8 mouse cellular contexts compared by ENCODE assay signal in genomic region chr5:54073291-54073690, GRCm38 (mm10).
A peak's percentile ranks its signal among the peaks of the same experiment; 100 is the strongest.
DNase-seq lines count a peak whose midpoint lies in the region; ATAC-seq lines count a peak whose summit lies in the region.

No protein-coding gene starts in this region.

- no peak overlapping the region for H3K4me3 ChIP-seq in embryonic facial prominence, embryonic 13.5 days
- no peak overlapping the region for H3K4me3 ChIP-seq in embryonic facial prominence, embryonic 10.5 days

- H3K9me3 ChIP-seq in embryonic facial prominence, embryonic 13.5 days: no peaks in the 10 kb centered on the region
- no peaks in the 10 kb centered on the region for H3K9me3 ChIP-seq in embryonic facial prominence, embryonic 10.5 days

- peak overlapping the region; percentile 33; the same call in 1 of the 2 replicates for H3K27ac ChIP-seq in embryonic facial prominence, embryonic 13.5 days
- no peak overlapping the region for H3K27ac ChIP-seq in embryonic facial prominence, embryonic 10.5 days (replicated peaks)

- ATAC-seq in embryonic facial prominence, embryonic 13.5 days (ENCODE audit: insufficient number of reproducible peaks, insufficient read depth, low FRiP score, low TSS enrichment, low read depth): no peak

- H3K27me3 ChIP-seq in embryonic facial prominence, embryonic 13.5 days: no peaks in the 10 kb centered on the region
- no peaks in the 10 kb centered on the region for H3K27me3 ChIP-seq in embryonic facial prominence, embryonic 10.5 days (replicated peaks; ENCODE audit: low read depth, poor library complexity, severe bottlenecking)

- H3K36me3 ChIP-seq in embryonic facial prominence, embryonic 13.5 days: no peaks in the 10 kb centered on the region
- H3K36me3 ChIP-seq in embryonic facial prominence, embryonic 10.5 days (replicated peaks): no peaks in the 10 kb centered on the region

- H3K4me2 ChIP-seq in embryonic facial prominence, embryonic 13.5 days: no peak overlapping the region

- H3K9ac ChIP-seq in embryonic facial prominence, embryonic 13.5 days: no peak overlapping the region

- H3K4me1 ChIP-seq in embryonic facial prominence, embryonic 13.5 days: peaks cover 7% of the 10 kb centered on the region
- H3K4me1 ChIP-seq in embryonic facial prominence, embryonic 10.5 days: no peaks in the 10 kb centered on the region

- WGBS in embryonic facial prominence, embryonic 13.5 days: 13% methylated on average over 1 of the region's 1 CpGs
- WGBS in embryonic facial prominence, embryonic 10.5 days: 75% methylated on average over 1 of the region's 1 CpGs

- DNase-seq in embryonic facial prominence, embryonic 10.5 days (ENCODE audit: low spot score): no peak
- DNase-seq in kidney, postnatal 14 days: peak; percentile 49
- no peak for DNase-seq in kidney, adult 18-20 months
- peak; percentile 19 for DNase-seq in right cerebral cortex, adult 18-20 months
- DNase-seq in right cerebral cortex, postnatal 4 days: no peak
- peak; percentile 35 for DNase-seq in telencephalon, adult 2 months (ENCODE audit: low read depth, low spot score)
- no peak for DNase-seq in thymus, postnatal 25 days

Comparison
In these comparisons a context has a peak if more than half of its experiments do, and no peak if none do; other contexts are left out.
1. DNase-seq: peak in kidney, postnatal 14 days (single experiment), right cerebral cortex, adult 18-20 months (single experiment) and telencephalon, adult 2 months (single experiment); none in embryonic facial prominence, embryonic 10.5 days (single experiment), kidney, adult 18-20 months (single experiment), right cerebral cortex, postnatal 4 days (single experiment) and thymus, postnatal 25 days (single experiment).